Mouse (Mus musculus): Measurements from ENCODE around the gene Ube2r2.
A peak's percentile ranks its signal among the peaks of the same experiment; 100 is the strongest.

Ube2r2 gene

DNA sequence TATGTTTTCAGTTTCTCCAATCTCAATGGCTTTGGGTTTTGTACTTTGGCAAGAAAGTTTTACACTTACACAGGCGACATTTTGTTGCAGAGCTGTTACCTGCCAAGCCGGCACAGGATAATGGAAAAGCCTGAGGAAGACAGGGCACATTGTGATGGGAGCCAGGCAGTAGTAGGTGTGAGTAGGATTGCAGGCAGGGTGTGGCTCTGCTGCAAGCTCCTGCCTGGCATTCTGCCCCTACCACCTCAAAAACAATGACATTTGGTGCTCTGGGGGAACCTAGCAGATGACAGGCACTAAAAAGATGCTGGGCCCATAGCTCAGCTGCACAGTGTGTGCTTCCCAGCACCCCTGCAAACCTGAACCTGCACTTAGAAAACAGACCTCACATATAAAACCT lies 54.3 kb downstream of the Ube2r2 start:
- no peak for DNase-seq

DNA sequence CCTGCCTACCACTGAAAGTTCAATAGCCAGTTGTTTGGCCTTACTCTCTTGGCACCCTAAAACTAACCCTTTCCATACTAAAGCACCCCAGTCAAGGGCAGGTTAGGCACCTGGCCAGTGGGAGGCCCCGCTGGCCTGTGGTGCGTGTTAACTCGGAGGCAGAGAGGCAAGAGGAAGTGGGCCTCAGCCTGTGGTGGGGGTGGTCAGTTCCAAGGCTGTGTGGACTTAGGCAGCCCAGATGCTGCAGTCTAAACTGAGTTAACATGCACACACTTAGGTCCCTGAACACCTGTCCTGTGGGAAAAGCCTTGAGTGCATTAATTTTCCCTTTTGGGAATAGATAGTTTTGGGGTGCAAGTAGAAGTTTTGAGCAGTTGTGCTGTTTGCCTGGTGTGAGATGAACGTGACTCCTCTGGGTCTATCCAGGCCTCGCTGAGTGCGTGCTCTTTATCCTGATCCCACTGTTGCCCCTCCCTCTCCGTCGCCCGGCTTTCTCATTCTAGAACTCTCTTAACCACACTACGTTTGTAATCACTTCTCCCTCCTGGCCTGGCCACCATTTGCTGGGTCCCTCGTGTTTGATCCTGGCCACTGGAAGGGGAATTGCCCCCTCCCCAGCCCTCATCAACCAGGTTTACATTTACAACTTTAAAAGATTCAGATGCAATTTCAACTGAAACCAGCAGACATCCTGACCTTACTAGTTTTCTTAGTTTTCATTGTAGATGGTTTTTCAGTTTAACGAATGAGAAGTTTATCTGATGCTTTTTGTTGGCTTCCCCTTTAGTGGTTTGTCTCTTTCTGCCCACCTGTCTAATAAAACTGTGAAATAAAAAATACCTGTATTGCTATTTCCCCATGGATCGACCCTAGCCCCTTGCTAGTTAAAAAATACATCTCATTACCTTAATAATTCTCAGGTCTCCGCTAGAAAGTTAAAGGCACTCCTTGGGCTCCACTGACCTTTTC lies 57.3 kb downstream of the Ube2r2 start:
- no peak for DNase-seq

DNA sequence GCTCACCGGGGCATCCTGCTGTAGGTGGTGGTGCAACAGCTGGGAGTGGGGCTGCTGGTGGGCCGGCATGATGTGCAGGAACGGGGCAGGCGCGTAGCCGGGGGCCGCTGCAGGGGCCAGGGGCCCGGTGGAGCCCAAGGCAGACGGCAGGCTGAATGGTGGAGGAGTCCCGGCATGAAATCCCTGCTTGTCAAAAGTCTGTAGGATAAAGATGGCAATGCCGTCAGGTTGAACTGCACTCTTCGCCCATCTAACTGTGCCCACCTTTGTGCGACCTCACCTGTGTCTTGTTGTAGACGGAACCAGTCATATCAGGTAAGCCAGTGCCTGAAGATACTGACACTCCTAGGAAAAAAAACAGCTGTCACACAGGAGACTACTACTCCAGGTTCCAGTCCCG lies 59.8 kb downstream of the Ube2r2 start:
- DNase-seq = no peak

DNA sequence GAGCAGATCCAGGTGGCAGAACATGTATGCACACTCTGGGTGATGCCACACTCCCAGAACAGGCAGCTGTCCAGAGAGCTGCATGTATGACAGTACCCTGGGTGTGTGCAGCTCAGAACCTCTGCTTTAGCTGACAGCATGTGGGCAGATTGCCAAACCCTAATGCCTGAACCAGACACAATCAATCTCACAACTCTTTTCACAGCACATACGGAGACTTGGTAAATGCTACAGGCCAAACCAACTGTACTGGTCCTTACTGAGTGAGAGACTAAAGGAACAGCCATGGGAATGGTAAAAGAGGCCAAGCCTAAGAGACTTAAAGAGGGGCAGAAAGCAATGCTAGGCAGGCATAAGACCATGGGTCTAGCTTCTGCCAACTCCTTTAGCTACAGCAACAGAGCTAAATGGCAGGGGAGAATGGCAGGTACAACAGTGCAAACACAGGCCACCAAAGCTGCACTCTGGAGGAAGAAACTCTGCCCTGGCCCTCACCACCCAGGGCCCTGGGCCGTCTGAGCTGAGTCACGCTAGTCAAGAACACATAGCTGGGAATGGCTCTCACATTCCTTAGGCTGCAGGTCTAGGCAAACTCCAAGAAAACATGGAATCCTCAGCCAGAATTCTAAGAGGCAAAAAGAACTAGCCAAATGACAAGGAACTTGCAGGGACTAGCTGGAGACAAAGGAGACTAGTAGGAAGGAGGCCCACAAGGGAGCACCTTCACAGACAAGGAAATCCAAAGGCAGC lies 61.5 kb downstream of the Ube2r2 start:
- peak; percentile 35 for DNase-seq

DNA sequence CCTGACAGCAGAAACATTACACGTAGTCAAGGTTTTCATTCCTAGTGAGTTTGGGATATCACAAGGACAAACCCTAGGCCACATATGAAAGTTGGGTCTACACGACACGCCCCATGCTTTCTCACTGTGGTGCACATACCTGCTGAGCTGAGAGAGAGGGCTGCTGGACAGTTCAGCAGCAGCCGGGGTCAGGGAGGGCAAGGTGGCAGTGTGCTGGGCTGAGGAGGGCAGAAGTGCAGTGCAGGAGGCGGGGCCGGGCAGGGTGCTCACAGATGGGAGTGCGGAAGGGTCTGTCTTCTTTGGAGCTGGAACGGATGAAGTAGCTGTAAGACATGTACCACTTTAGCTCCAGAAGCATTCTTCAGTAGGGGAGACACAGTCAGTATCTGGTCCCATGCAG lies 66.6 kb downstream of the Ube2r2 start:
- DNase-seq = no peak

DNA sequence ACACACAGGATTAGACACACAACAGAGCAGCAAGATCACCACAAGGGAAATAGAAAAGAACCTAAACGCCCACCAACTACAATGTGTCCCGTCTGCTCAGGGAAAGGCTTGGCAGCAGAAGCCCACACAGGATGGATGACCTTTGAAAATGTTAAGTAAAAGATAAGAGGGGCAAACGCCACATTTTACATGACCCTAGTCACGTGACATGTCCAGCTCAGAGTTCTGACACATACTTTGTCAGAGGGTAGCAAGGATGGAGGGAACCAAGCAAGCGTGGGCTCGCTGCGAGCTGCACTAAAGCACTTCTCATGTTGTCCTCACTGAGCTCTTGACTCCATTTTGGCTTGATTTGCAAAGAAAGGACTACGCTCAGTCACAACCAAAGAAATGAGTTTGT lies 70.2 kb downstream of the Ube2r2 start:
- no peak for DNase-seq

DNA sequence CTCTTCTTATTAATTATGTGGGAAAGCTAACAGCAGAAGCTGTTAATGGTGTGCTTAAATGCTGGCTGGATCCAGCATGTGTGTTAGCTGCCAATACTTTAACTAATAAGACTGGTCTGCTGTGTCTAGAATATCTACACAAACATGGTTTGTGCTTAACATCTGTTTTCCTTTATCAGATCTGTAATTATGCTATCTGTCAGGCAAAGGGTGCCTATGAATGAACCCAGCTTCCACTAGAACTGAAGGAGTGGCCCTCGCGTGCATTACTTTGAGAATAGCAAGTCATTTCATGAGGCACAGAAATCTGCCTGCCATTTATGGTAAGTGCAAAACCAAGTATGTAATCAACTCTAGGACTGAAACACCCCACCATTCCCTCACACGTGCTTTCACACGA lies 72.5 kb downstream of the Ube2r2 start:
- peak; percentile 13 for DNase-seq

DNA sequence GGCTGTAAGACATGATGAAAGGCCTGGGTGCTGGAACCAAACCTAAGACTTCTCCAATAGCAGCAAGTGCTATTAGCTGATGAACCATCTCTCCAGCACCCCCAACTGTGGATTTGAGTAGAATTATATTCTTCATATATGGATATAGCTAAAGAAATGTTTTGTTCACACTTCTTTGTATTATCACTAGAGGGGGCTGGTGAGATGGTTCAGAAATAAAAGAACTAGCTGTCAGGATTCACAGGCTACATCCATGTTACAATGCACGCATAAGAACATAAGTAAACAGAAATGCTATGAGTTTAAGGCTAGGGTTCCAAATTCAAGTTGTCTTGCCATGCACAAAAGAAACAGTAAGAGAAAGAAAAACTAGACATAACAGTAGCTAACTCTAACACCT lies 89.9 kb downstream of the Ube2r2 start:
- DNase-seq = no peak

- peak; percentile 61 for DNase-seq
These were observed 90.8 kb downstream of the Ube2r2 start for GRCm38 (mm10) chr4:41226351-41226750.

DNA sequence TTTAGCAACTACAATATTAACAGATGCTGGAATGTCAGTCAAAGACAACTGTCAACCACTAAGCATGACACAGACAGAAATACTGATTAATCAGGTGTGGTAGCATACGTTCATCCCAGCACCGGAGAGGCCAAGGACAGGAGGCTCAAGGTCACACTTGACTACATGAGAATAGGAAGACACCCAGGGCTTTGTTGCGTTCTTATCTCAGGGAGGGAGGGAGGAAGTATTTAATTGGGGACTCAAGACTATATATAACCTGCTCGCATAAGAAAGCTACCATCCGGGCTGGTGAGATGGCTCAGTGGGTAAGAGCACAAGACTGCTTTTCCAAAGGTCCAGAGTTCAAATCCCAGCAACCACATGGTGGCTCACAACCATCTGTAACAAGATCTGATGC lies 100.1 kb downstream of the Ube2r2 start:
- no peak for DNase-seq

DNA sequence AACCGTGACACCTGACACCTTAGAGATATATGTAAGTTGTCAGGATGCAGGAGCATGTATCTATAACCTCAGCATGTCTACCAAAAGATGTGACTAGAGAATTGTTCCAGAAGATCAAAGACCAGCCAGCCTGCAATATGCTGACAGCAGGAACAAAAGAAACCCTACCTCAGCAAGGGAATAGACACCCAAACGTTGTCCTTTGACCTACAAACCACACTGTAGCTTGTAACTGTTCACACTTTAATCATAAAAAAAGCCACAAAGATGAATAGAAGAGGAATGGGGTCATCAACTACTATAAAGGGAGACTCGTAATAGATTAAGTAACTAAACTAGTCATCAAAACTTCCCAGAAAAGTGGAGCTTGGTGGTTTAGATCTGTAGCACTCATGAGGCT lies 105.4 kb downstream of the Ube2r2 start:
- DNase-seq = no peak
